Mouse (Mus musculus) ES-E14 (cell line): Measurements from ENCODE around the gene Cfap126.
"Not testable (repeated sequence)": the region's sequence is repeated elsewhere in the genome, so short reads cannot be mapped to it uniquely, and the experiment has no call there.

Experiments
- HCFC1 ChIP-seq: IDR thresholded peaks from 2 replicates; pipeline ENCODE4 v1.6.1; 2012; ENCODE audit warnings: low read length, inconsistent platforms, borderline replicate concordance; ENCODE audit not compliant: insufficient read depth
- MAFK ChIP-seq: IDR thresholded peaks from 2 replicates; pipeline ENCODE4 v1.6.1; 2014; ENCODE audit warnings: mild to moderate bottlenecking, low read depth, low read length, inconsistent platforms; ENCODE audit not compliant: insufficient read depth
- ZNF384 ChIP-seq: IDR thresholded peaks from 2 replicates; pipeline ENCODE4 v1.6.1; 2012; ENCODE audit warnings: low read depth, low read length, inconsistent platforms

GRCm38 (mm10) chr1:171071726-171072125, 42.0 kb upstream of the Cfap126 start:
- TF ChIP-seq HCFC1, ZNF384, MAFK: not testable (repeated sequence)
